10 mouse cellular contexts compared by ENCODE assay signal in the genomic region with DNA sequence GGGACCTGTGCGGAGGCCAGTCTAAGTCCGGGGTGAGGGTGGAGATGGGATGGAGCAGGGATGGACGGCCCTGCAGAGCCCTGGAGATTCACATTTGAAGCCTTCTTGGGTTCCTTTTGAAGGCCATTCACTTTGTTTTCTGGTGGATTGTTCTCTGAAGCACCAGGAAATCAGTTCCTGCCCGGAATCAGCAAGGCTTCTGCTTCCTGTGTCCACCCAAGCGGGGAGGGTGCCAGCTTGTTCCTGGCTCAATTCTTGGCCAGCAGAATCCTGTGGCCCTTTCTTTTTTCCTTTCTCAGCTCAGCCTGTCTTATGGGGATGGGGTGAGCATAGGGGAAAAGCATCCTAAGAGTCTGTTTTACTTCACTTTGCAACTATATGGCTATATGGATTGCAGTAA.
DNase-seq lines count a peak whose midpoint lies in the region; TF ChIP-seq lines count a peak whose summit lies in the region.
"Had no signal": no experiment of that assay in that cellular context is flagged by ENCODE, and none has a peak within 500 bp of the region (broad histone marks: within the 10 kb centered on the region; RNA-seq: fewer than 3 reads in every experiment).

No protein-coding gene starts in this region.

- 50% methylated on average over 5 of the region's 5 CpGs for WGBS in lung, adult 2 months

- DNase-seq in gastrocnemius, adult 2 months: peak; percentile 52
- DNase-seq in gastrocnemius, postnatal 10 days: no peak
- DNase-seq in lung, adult 18-20 months: peak; percentile 48 to 72
- DNase-seq in lung, adult 2 months: no peak
- DNase-seq in kidney, postnatal 10 days: peak; percentile 53
- peak; percentile 55 to 74 for DNase-seq in lung, postnatal 4 days
- DNase-seq in urinary bladder, postnatal 10 days (ENCODE audit: low spot score): no peak
- DNase-seq in spleen, adult 12 weeks (ENCODE audit: low spot score): no peak
- DNase-seq: thymus, adult 18-20 months had no signal

- intact Hi-C loops in gastrocnemius, adult 2 months (cut with DNase I): no loop called here

- H3K27ac ChIP-seq in gastrocnemius, adult 2 months: peak overlapping the region; percentile 78
- H3K27ac ChIP-seq: hindbrain, embryonic 13.5 days had no signal

- no peak for TF ChIP-seq CTCF in gastrocnemius, adult 2 months (IDR thresholded peaks at IDR 0.05)
- no peak for TF ChIP-seq CTCF in lung, adult 2 months (IDR thresholded peaks at IDR 0.05; ENCODE audit: insufficient read depth, low read length)

- H3K4me3 ChIP-seq in gastrocnemius, adult 2 months: no peak overlapping the region; the same call in 1 of the 2 replicates
- H3K4me3 ChIP-seq in lung, adult 2 months (replicated peaks; ENCODE audit: extremely low read depth, low read depth, low read length): no peak overlapping the region
- H3K4me3 ChIP-seq: hindbrain, embryonic 13.5 days had no signal

- TF ChIP-seq POLR2A in lung, adult 2 months (IDR thresholded peaks at IDR 0.05; ENCODE audit: borderline replicate concordance, extremely low read depth, low read depth, low read length): no peak

- peaks cover 20% of the 10 kb centered on the region for H3K4me1 ChIP-seq in lung, adult 2 months (ENCODE audit: control insufficient read depth, insufficient read depth, low read length)
- H3K4me1 ChIP-seq: hindbrain, embryonic 13.5 days had no signal

Comparison
In these comparisons a context has a peak if more than half of its experiments do, and no peak if none do; other contexts are left out.
1. DNase-seq: peak in gastrocnemius, adult 2 months (single experiment), lung, adult 18-20 months (2 of 2), kidney, postnatal 10 days (single experiment) and lung, postnatal 4 days (2 of 2); none in gastrocnemius, postnatal 10 days (single experiment), lung, adult 2 months (single experiment), urinary bladder, postnatal 10 days (single experiment) and spleen, adult 12 weeks (single experiment).